Mouse (Mus musculus): ENCODE measurements around the gene Cpa4. TPM values are rescaled to one million over a fixed set of nuclear protein-coding genes. Genes with fewer than 3 reads are reported as not detected.

Cpa4 gene
- total RNA-seq, 1 experiment from 2014 or later = 1.7 TPM

GRCm38 (mm10) chr6:30628152-30628551 lies 60.0 kb downstream of the Cpa4 start:
- DNase-seq = no peak

- no peak for DNase-seq
Measured at GRCm38 (mm10) chr6:30629989-30630388, 61.8 kb downstream of the Cpa4 start.

- no peak for DNase-seq
Measured at GRCm38 (mm10) chr6:30635361-30635862, 67.2 kb downstream of the Cpa4 start.

- no peak for DNase-seq
Measured at GRCm38 (mm10) chr6:30636186-30636842, 68.1 kb downstream of the Cpa4 start.

- DNase-seq = no peak
Measured at GRCm38 (mm10) chr6:30638674-30639268, 70.6 kb downstream of the Cpa4 start, which contains the start of gene Cpa1. Cpa1 (plus strand) TSS chr6:30639218.

Other genes starting within 250 kb of the Cpa4 start
- gene Zc3hc1, start 177.3 kb upstream of the Cpa4 start, total RNA-seq (2021) = 17.7 and 20.0 TPM in 2 replicates
- gene Klhdc10, start 166.5 kb upstream of the Cpa4 start, total RNA-seq (2021) = 58.5 and 86.2 TPM in 2 replicates
- gene Tmem209, start 58.6 kb upstream of the Cpa4 start, total RNA-seq (2021) = 25.9 and 28.9 TPM in 2 replicates
- 0.55 TPM in 1 of 2 replicates, not detected in the other for gene Ssmem1, start 58.5 kb upstream of the Cpa4 start, total RNA-seq (2021)
- gene Cpa2, start 26.8 kb upstream of the Cpa4 start, total RNA-seq (2021) = 0.52 and 0.90 TPM in 2 replicates
- gene Cpa5, start 42.6 kb downstream of the Cpa4 start, total RNA-seq (2021) = not detected in 2 replicates
- not detected in 2 replicates for gene Cpa1, start 70.8 kb downstream of the Cpa4 start, total RNA-seq (2021)
- 5.7 and 9.9 TPM in 2 replicates for gene Cep41, start 125.4 kb downstream of the Cpa4 start, total RNA-seq (2021)
- 54.9 and 56.7 TPM in 2 replicates for gene Mest, start 155.2 kb downstream of the Cpa4 start, total RNA-seq (2021)